Mouse (Mus musculus): ENCODE measurements at regions not wholly inside any gene's neighbourhood (a gene's known extent, or its start where the extent isn't known, plus 50 kb on each side); places are given as distances from the start of the nearest gene placed in this dataset.

DNA sequence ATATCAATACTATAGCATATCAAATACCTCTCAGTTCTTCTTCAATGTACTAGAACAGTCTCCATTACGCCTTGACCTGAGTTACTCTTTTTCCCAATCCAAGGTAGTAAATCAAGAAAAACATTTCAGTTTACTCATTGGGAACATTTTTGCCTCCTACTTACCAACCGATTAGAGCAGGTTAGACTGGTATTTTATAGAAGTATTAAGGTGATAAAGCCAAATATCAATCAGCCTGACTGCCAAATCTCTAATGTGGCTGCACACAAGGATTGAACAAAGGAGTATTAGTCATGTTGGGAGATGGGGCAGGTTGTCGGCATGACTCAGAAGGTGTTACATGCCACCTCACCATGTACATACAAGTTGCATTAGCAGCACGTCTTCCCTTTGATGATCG is 2942.3 kb upstream of the Gm7489 start:
- TF ChIP-seq CTCF (IDR thresholded peaks at IDR 0.05; ENCODE audit: low read depth, low read length) (no peak), EP300 (IDR thresholded peaks at IDR 0.05; ENCODE audit: insufficient read depth, low read depth, low read length) (no peak), POLR2A (IDR thresholded peaks at IDR 0.05; ENCODE audit: insufficient read depth, low read length) (no peak)

All from ES-Bruce4 (cell line).